Mouse (Mus musculus) MEL (cell line): ENCODE results near the gene Gsk3a. TPM values are rescaled to one million over a fixed set of nuclear protein-coding genes. Genes with fewer than 3 reads are reported as not detected.

ENCODE experiments used
- DNase-seq: peaks from one replicate; pipeline ENCODE4 v3.0.0; 2011; ENCODE audit warnings: low read depth, low spot score
- H3K27ac ChIP-seq: 2 replicates; pipeline ENCODE4 v1.5.1; 2012; ENCODE audit warnings: low read depth, mild to moderate bottlenecking, control low read depth, low read length, moderate library complexity; ENCODE audit not compliant: control insufficient read depth
- H3K27me3 ChIP-seq, 2 experiments: fragments of 150-350 bp in 1 of 2; sonication (generic) in 1 of 2; 2 replicates each; pipeline ENCODE4 v1.6.1; 2012; ENCODE audit warnings: low read length in 2 of 2, mild to moderate bottlenecking in 2 of 2, improper control_type of control experiment in 1 of 2, moderate library complexity in 1 of 2; ENCODE audit not compliant: insufficient read depth in 2 of 2, control insufficient read depth in 1 of 2
- H3K36me3 ChIP-seq, 2 experiments: 2 replicates each; pipeline ENCODE4 v1.6.1; 2012 to 2014; ENCODE audit warnings: low read length in 2 of 2, improper control_type of control experiment in 1 of 2, inconsistent platforms in 1 of 2, mild to moderate bottlenecking in 1 of 2; ENCODE audit not compliant: insufficient read depth in 2 of 2, control insufficient read depth in 1 of 2
- H3K4me1 ChIP-seq, 2 experiments: fragments of 150-350 bp in 1 of 2; sonication (generic) in 1 of 2; 2 replicates each; pipeline ENCODE4 v1.6.1; 2012; ENCODE audit warnings: low read length in 2 of 2, improper control_type of control experiment in 1 of 2, mild to moderate bottlenecking in 1 of 2; ENCODE audit not compliant: insufficient read depth in 2 of 2, control insufficient read depth in 1 of 2
- H3K4me3 ChIP-seq, 2 experiments: fragments of 150-350 bp in 1 of 2; sonication (generic) in 1 of 2; 2 replicates each; pipeline ENCODE4 v1.5.1; 2012; ENCODE audit warnings: low read depth in 2 of 2, low read length in 2 of 2, mild to moderate bottlenecking in 2 of 2, moderate library complexity in 2 of 2, control low read depth in 1 of 2, improper control_type of control experiment in 1 of 2; ENCODE audit not compliant: control insufficient read depth in 1 of 2, insufficient read depth in 1 of 2
- H3K79me2 ChIP-seq: 2 replicates; pipeline ENCODE4 v1.6.1; 2012; ENCODE audit warnings: mild to moderate bottlenecking, low read length, moderate library complexity; ENCODE audit not compliant: control insufficient read depth, poor library complexity, insufficient read depth
- H3K9ac ChIP-seq: 2 replicates; pipeline ENCODE4 v1.6.1; 2012; ENCODE audit warnings: low read depth, mild to moderate bottlenecking, control low read depth, low read length, moderate library complexity; ENCODE audit not compliant: control insufficient read depth, poor library complexity, severe bottlenecking
- H3K9me3 ChIP-seq: fragments of 150-350 bp; sonication (generic); replicated peaks from 2 replicates; pipeline ENCODE4 v1.6.1; 2012; ENCODE audit warnings: mild to moderate bottlenecking, low read length, improper control_type of control experiment, moderate library complexity; ENCODE audit not compliant: insufficient read depth
- BHLHE40 ChIP-seq: IDR thresholded peaks from 2 replicates; pipeline ENCODE4 v1.6.1; 2012; ENCODE audit warnings: low read depth, mild to moderate bottlenecking, inconsistent platforms, low read length, improper control_type of control experiment, borderline replicate concordance
- CHD2 ChIP-seq: IDR thresholded peaks from 2 replicates; pipeline ENCODE4 v1.6.1; 2011; ENCODE audit warnings: low read length, improper control_type of control experiment
- E2F4 ChIP-seq: IDR thresholded peaks from 2 replicates; pipeline ENCODE4 v1.6.1; 2011; ENCODE audit warnings: low read depth, low read length, improper control_type of control experiment, borderline replicate concordance
- ELF1 ChIP-seq: IDR thresholded peaks from 2 replicates; pipeline ENCODE4 v1.6.1; 2014; ENCODE audit warnings: low read depth, mild to moderate bottlenecking, inconsistent platforms, low read length, improper control_type of control experiment, moderate library complexity
- EP300 ChIP-seq, 2 experiments: IDR thresholded peaks; 2 replicates each; pipeline ENCODE4 v1.6.1; 2011; ENCODE audit warnings: improper control_type of control experiment in 2 of 2, low read length in 2 of 2, low read depth in 1 of 2, mild to moderate bottlenecking in 1 of 2
- ETS1 ChIP-seq: IDR thresholded peaks from 2 replicates; pipeline ENCODE4 v1.6.1; 2012; ENCODE audit warnings: low read depth, mild to moderate bottlenecking, inconsistent platforms, low read length, improper control_type of control experiment, moderate library complexity
- JUND ChIP-seq: IDR thresholded peaks from 2 replicates; pipeline ENCODE4 v1.6.1; 2011; ENCODE audit warnings: low read depth, mild to moderate bottlenecking, improper control_type of control experiment, low read length
- KAT2A ChIP-seq: conservative IDR thresholded peaks from 2 replicates; pipeline ENCODE4 v1.6.1; 2012; ENCODE audit warnings: low read depth, low read length, improper control_type of control experiment, inconsistent platforms
- MAX ChIP-seq: IDR thresholded peaks from 2 replicates; pipeline ENCODE4 v1.6.1; 2011; ENCODE audit warnings: low read length, improper control_type of control experiment
- MAZ ChIP-seq: IDR thresholded peaks from 2 replicates; pipeline ENCODE4 v1.6.1; 2012; ENCODE audit warnings: low read depth, mild to moderate bottlenecking, inconsistent platforms, low read length, improper control_type of control experiment
- MEF2A ChIP-seq: IDR thresholded peaks from 2 replicates; pipeline ENCODE4 v1.6.1; 2014; ENCODE audit warnings: low read depth, mild to moderate bottlenecking, inconsistent platforms, low read length, improper control_type of control experiment; ENCODE audit not compliant: poor library complexity, insufficient replicate concordance, severe bottlenecking; ENCODE audit errors: extremely low read depth
- MXI1 ChIP-seq: IDR thresholded peaks from 2 replicates; pipeline ENCODE4 v1.6.1; 2011; ENCODE audit warnings: mild to moderate bottlenecking, low read depth, low read length, improper control_type of control experiment
- MYB ChIP-seq: IDR thresholded peaks from 2 replicates; pipeline ENCODE4 v1.6.1; 2011; ENCODE audit warnings: mild to moderate bottlenecking, low read depth, low read length, improper control_type of control experiment
- NELFE ChIP-seq: IDR thresholded peaks from 2 replicates; pipeline ENCODE4 v1.6.1; 2011; ENCODE audit warnings: low read depth, low read length, improper control_type of control experiment
- POLR2AphosphoS2 ChIP-seq: IDR thresholded peaks from 2 replicates; pipeline ENCODE4 v1.6.1; 2011; ENCODE audit warnings: low read length, improper control_type of control experiment
- RCOR1 ChIP-seq: IDR thresholded peaks from 2 replicates; pipeline ENCODE4 v1.6.1; 2012; ENCODE audit warnings: low read depth, mild to moderate bottlenecking, inconsistent platforms, low read length, improper control_type of control experiment
- SMC3 ChIP-seq: IDR thresholded peaks from 2 replicates; pipeline ENCODE4 v1.6.1; 2011; ENCODE audit warnings: low read depth, low read length, improper control_type of control experiment
- TAL1 ChIP-seq: IDR thresholded peaks from 2 replicates; pipeline ENCODE4 v1.6.1; 2012; ENCODE audit warnings: mild to moderate bottlenecking, inconsistent platforms, low read length, moderate library complexity, mixed read lengths
- UBTF ChIP-seq: IDR thresholded peaks from 2 replicates; pipeline ENCODE4 v1.6.1; 2012; ENCODE audit warnings: low read depth, mild to moderate bottlenecking, inconsistent platforms, low read length, improper control_type of control experiment, moderate library complexity, borderline replicate concordance; ENCODE audit not compliant: insufficient read depth
- ZKSCAN1 ChIP-seq: IDR thresholded peaks from 2 replicates; pipeline ENCODE4 v1.6.1; 2012; ENCODE audit warnings: low read depth, mild to moderate bottlenecking, inconsistent platforms, low read length, improper control_type of control experiment, moderate library complexity
- ZMIZ1 ChIP-seq: IDR thresholded peaks from 2 replicates; pipeline ENCODE4 v1.6.1; 2012; ENCODE audit warnings: low read depth, mild to moderate bottlenecking, inconsistent platforms, low read length, improper control_type of control experiment, moderate library complexity
- ZNF384 ChIP-seq: IDR thresholded peaks from 2 replicates; pipeline ENCODE4 v1.6.1; 2012; ENCODE audit warnings: low read depth, mild to moderate bottlenecking, inconsistent platforms, low read length, improper control_type of control experiment
- polyA plus RNA-seq, 2 experiments: library from polyadenylated mRNA; stranded (reverse) in 1 of 2; unstranded in 1 of 2; fragments of >175 nt in 1 of 2; fragments of >200 nt in 1 of 2; gene quantifications; 2 replicates each; pipeline versions ENCODE4 v1.2.1 to v1.2.4; 2012; ENCODE audit warnings: low replicate concordance in 2 of 2, low read depth in 1 of 2; ENCODE audit not compliant: insufficient read length in 2 of 2, insufficient read depth in 1 of 2, missing spikeins in 1 of 2
- total RNA-seq: library from RNA; depleted of rRNA; stranded (reverse); fragments of 300-350 nt; gene quantifications from 2 replicates; pipeline ENCODE4 v1.2.3, GENCODE M21; 2012

Gsk3a gene
- total and polyA plus RNA-seq, 3 experiments = 59.8 to 149 (median 86.6) TPM

- peak; percentile 38; the same call in 1 of the 2 replicates for TF ChIP-seq ETS1
- TF ChIP-seq ZKSCAN1 = no peak
- no peak for TF ChIP-seq MAZ
- no peak for TF ChIP-seq ZNF384
- peak; percentile 88 for TF ChIP-seq NELFE
- no peak for TF ChIP-seq SMC3
- no peak for TF ChIP-seq TAL1
- TF ChIP-seq MAX = peak; percentile 63
- TF ChIP-seq MEF2A = 0 out of 2 replicates have a peak, but pooled peaks have one; percentile 26
- no peak for TF ChIP-seq RCOR1
- TF ChIP-seq KAT2A = no peak
- peak; percentile 94 for TF ChIP-seq POLR2AphosphoS2
- no peak for TF ChIP-seq MXI1
- peak; percentile 73 for TF ChIP-seq ZMIZ1
- no peak for TF ChIP-seq UBTF
Measured at GRCm38 (mm10) chr7:25219756-25220456, 17.7 kb downstream of the Gsk3a start (continued).

- H3K9me3 ChIP-seq = no peaks in the 10 kb centered on the region
- TF ChIP-seq NELFE (no peak), JUND (no peak), EP300 (IDR thresholded peaks at IDR 0.05; ENCODE audit: low read depth in 1 of 2, low read length in 2 of 2) (no peak), E2F4 (no peak), CHD2 (no peak), ELF1 (no peak), RCOR1 (no peak), MYB (no peak), MXI1 (no peak), BHLHE40 (no peak), MAX (no peak)
- TF ChIP-seq, all 39 proteins: peak for 0
- peak overlapping the region; percentile 75 to 87 for H3K4me3 ChIP-seq
- peak overlapping the region; percentile 77 for H3K9ac ChIP-seq
- H3K79me2 ChIP-seq = peaks cover 37% of the 10 kb centered on the region
- H3K4me1 ChIP-seq = peaks cover 0 to 24% of the 10 kb centered on the region in 2 experiments; a peak in 3 of 4 replicates
- H3K36me3 ChIP-seq = peaks cover 3 to 21% of the 10 kb centered on the region in 2 experiments; a peak in 3 of 4 replicates
- peak overlapping the region; percentile 56 for H3K27ac ChIP-seq
- DNase-seq = no peak
- no peaks in the 10 kb centered on the region for H3K27me3 ChIP-seq
Measured at GRCm38 (mm10) chr7:25219416-25219750, 18.3 kb downstream of the Gsk3a start.
